Mouse (Mus musculus) intestine, embryonic 15.5 days (tissue): Measurements from ENCODE around the gene Gm136. TPM values are rescaled to one million over a fixed set of nuclear protein-coding genes. Genes with fewer than 3 reads are reported as not detected.

Experiments
- ATAC-seq: fragments of 200-750 bp; cut with Nextera tagmentation; 2 replicates; pipeline ENCODE4 v1.8.0; 2017; ENCODE audit warnings: moderate TSS enrichment, moderate library complexity
- H3K27ac ChIP-seq: fragments of 300-500 bp; sonication (generic); 2 replicates; pipeline ENCODE4 v1.5.1; 2015; ENCODE audit warnings: mild to moderate bottlenecking, inconsistent platforms
- H3K27me3 ChIP-seq: fragments of 300-500 bp; sonication (generic); replicated peaks from 2 replicates; pipeline ENCODE4 v1.6.1; 2015; ENCODE audit warnings: inconsistent platforms
- H3K36me3 ChIP-seq: fragments of 300-500 bp; sonication (generic); 2 replicates; pipeline ENCODE4 v1.6.1; 2015; ENCODE audit warnings: inconsistent platforms
- H3K4me1 ChIP-seq: fragments of 300-500 bp; sonication (generic); replicated peaks from 2 replicates; pipeline ENCODE4 v1.6.1; 2015; ENCODE audit warnings: inconsistent platforms
- H3K4me2 ChIP-seq: fragments of 300-500 bp; sonication (generic); replicated peaks from 2 replicates; pipeline ENCODE4 v1.6.1; 2015; ENCODE audit warnings: mild to moderate bottlenecking, inconsistent platforms
- H3K4me3 ChIP-seq: fragments of 300-500 bp; sonication (generic); replicated peaks from 2 replicates; pipeline ENCODE4 v1.5.1; 2015; ENCODE audit warnings: inconsistent platforms
- H3K9ac ChIP-seq: fragments of 300-500 bp; sonication (generic); 2 replicates; pipeline ENCODE4 v1.6.1; 2015; ENCODE audit warnings: inconsistent platforms
- H3K9me3 ChIP-seq: fragments of 300-500 bp; sonication (generic); 2 replicates; pipeline ENCODE4 v1.6.1; 2016; ENCODE audit warnings: inconsistent platforms
- WGBS: fragments of 180-500 bp; shearing (Covaris S2); methylation state at CpG from one replicate; pipeline ENCODE4 v1.1.7; 2015; 5-methylcytosine and 5-hydroxymethylcytosine counted together
- polyA plus RNA-seq: library from polyadenylated mRNA; unstranded; fragments of >200 nt; fragmentation: Nextera tagmentation; extraction: Ambion mirVana; gene quantifications from 2 replicates; pipeline ENCODE4 v1.2.1, GENCODE M21; 2015

The Gm136 gene
- not detected in 2 replicates for polyA plus RNA-seq

GRCm38 (mm10) chr4:34756163-34756562 is at the start of gene Gm136:
Gene Gm136 (minus strand): TSS chr4:34756263.
- Histone ChIP-seq H3K4me2 (no peak within 1 kb of the TSS), H3K27me3 (no peaks in the 10 kb centered on the region)

GRCm38 (mm10) chr4:34801166-34802034 is 45.3 kb upstream of the Gm136 start:
- Histone ChIP-seq H3K9me3 (no peaks in the 10 kb centered on the region), H3K4me3 (no peak overlapping the region), H3K27ac (no peak overlapping the region), H3K4me2 (no peak overlapping the region), H3K4me1 (no peaks in the 10 kb centered on the region), H3K36me3 (peaks cover 3% of the 10 kb centered on the region; the same call in 1 of the 2 replicates), H3K9ac (no peak overlapping the region), H3K27me3 (no peaks in the 10 kb centered on the region)
- 84% methylated on average over 14 of the region's 14 CpGs for WGBS
- no peak for ATAC-seq

More at GRCm38 (mm10) chr4:34756163-34756562, at the start of gene Gm136:
- H3K4me3 ChIP-seq, result no peak within 1 kb of the TSS
- no peaks in the 10 kb centered on the region for H3K4me1 ChIP-seq
- no peaks in the 10 kb centered on the region for H3K9me3 ChIP-seq
- WGBS, result 85% methylated on average over 1 of the region's 1 CpGs
- no peak within 1 kb of the TSS for H3K27ac ChIP-seq
- H3K36me3 ChIP-seq, result no peaks in the 10 kb centered on the region
- H3K9ac ChIP-seq, result no peak within 1 kb of the TSS
- no peak for ATAC-seq

GRCm38 (mm10) chr4:34798005-34798404 is 41.9 kb upstream of the Gm136 start:
- no peaks in the 10 kb centered on the region for H3K27me3 ChIP-seq
- no peaks in the 10 kb centered on the region for H3K9me3 ChIP-seq
- H3K36me3 ChIP-seq, result no peaks in the 10 kb centered on the region
- H3K27ac ChIP-seq, result no peak overlapping the region
- H3K4me1 ChIP-seq, result no peaks in the 10 kb centered on the region
- H3K4me2 ChIP-seq, result no peak overlapping the region
- no peak for ATAC-seq
- H3K4me3 ChIP-seq, result no peak overlapping the region
- no peak overlapping the region for H3K9ac ChIP-seq
- 85% methylated on average over 2 of the region's 2 CpGs for WGBS

GRCm38 (mm10) chr4:34797294-34797983 is 41.4 kb upstream of the Gm136 start:
- 63% methylated on average over 8 of the region's 8 CpGs for WGBS
- no peak for ATAC-seq
- H3K27me3 ChIP-seq, result no peaks in the 10 kb centered on the region
- H3K9ac ChIP-seq, result no peak overlapping the region
- no peak overlapping the region for H3K4me3 ChIP-seq
- H3K36me3 ChIP-seq, result no peaks in the 10 kb centered on the region
- no peaks in the 10 kb centered on the region for H3K9me3 ChIP-seq
- H3K4me1 ChIP-seq, result no peaks in the 10 kb centered on the region
- no peak overlapping the region for H3K27ac ChIP-seq
- no peak overlapping the region for H3K4me2 ChIP-seq

GRCm38 (mm10) chr4:34796294-34796693 is 40.2 kb upstream of the Gm136 start:
- WGBS, result 83% methylated on average over 5 of the region's 5 CpGs
- ATAC-seq, result no peak
- H3K9me3 ChIP-seq, result no peaks in the 10 kb centered on the region
- no peak overlapping the region for H3K4me2 ChIP-seq
- H3K4me1 ChIP-seq, result no peaks in the 10 kb centered on the region
- H3K27ac ChIP-seq, result no peak overlapping the region
- no peaks in the 10 kb centered on the region for H3K36me3 ChIP-seq
- no peak overlapping the region for H3K9ac ChIP-seq
- H3K4me3 ChIP-seq, result no peak overlapping the region
- H3K27me3 ChIP-seq, result no peaks in the 10 kb centered on the region

GRCm38 (mm10) chr4:34786476-34786875 is 30.4 kb upstream of the Gm136 start:
- no peaks in the 10 kb centered on the region for H3K36me3 ChIP-seq
- H3K9ac ChIP-seq, result no peak overlapping the region; the same call in 1 of the 2 replicates
- no peaks in the 10 kb centered on the region for H3K27me3 ChIP-seq
- 77% methylated on average over 3 of the region's 3 CpGs for WGBS
- no peak overlapping the region for H3K4me3 ChIP-seq
- H3K27ac ChIP-seq, result no peak overlapping the region
- ATAC-seq, result no peak
- H3K9me3 ChIP-seq, result no peaks in the 10 kb centered on the region
- H3K4me1 ChIP-seq, result no peaks in the 10 kb centered on the region
- no peak overlapping the region for H3K4me2 ChIP-seq

GRCm38 (mm10) chr4:34785646-34786045 is 29.6 kb upstream of the Gm136 start:
- no peak overlapping the region for H3K4me2 ChIP-seq
- H3K9me3 ChIP-seq, result no peaks in the 10 kb centered on the region

GRCm38 (mm10) chr4:34784865-34785264 is 28.8 kb upstream of the Gm136 start:
- H3K4me3 ChIP-seq, result no peak overlapping the region
- H3K9ac ChIP-seq, result no peak overlapping the region
- H3K4me1 ChIP-seq, result no peaks in the 10 kb centered on the region
- no peak overlapping the region for H3K4me2 ChIP-seq
- H3K9me3 ChIP-seq, result no peaks in the 10 kb centered on the region
- no peaks in the 10 kb centered on the region for H3K36me3 ChIP-seq
- H3K27me3 ChIP-seq, result no peaks in the 10 kb centered on the region
- no peak overlapping the region for H3K27ac ChIP-seq
- no peak for ATAC-seq
- 63% methylated on average over 5 of the region's 5 CpGs for WGBS

More at GRCm38 (mm10) chr4:34785646-34786045, 29.6 kb upstream of the Gm136 start:
- WGBS, result 69% methylated on average over 2 of the region's 2 CpGs
- ATAC-seq, result no peak
- Histone ChIP-seq H3K27ac (no peak overlapping the region), H3K36me3 (no peaks in the 10 kb centered on the region), H3K4me1 (no peaks in the 10 kb centered on the region), H3K27me3 (no peaks in the 10 kb centered on the region), H3K9ac (no peak overlapping the region), H3K4me3 (no peak overlapping the region)

GRCm38 (mm10) chr4:34782730-34783129 is 26.7 kb upstream of the Gm136 start:
- H3K4me2 ChIP-seq, result no peak overlapping the region
- H3K4me1 ChIP-seq, result no peaks in the 10 kb centered on the region
- H3K9ac ChIP-seq, result no peak overlapping the region
- ATAC-seq, result no peak
- 42% methylated on average over 4 of the region's 4 CpGs for WGBS
- H3K27me3 ChIP-seq, result no peaks in the 10 kb centered on the region
- no peaks in the 10 kb centered on the region for H3K9me3 ChIP-seq
- H3K4me3 ChIP-seq, result no peak overlapping the region
- H3K27ac ChIP-seq, result no peak overlapping the region
- no peaks in the 10 kb centered on the region for H3K36me3 ChIP-seq

- H3K9me3 ChIP-seq, result no peaks in the 10 kb centered on the region
- H3K9ac ChIP-seq, result peak within 1 kb of the TSS; percentile 66
- H3K27ac ChIP-seq, result peak within 1 kb of the TSS; percentile 62; the same call in 1 of the 2 replicates
- no peaks in the 10 kb centered on the region for H3K27me3 ChIP-seq
- H3K4me2 ChIP-seq, result peak within 1 kb of the TSS; percentile 63
- 6% methylated on average over 40 of the region's 40 CpGs for WGBS
- ATAC-seq, result peak; percentile 96
- peak within 1 kb of the TSS; percentile 58 for H3K4me3 ChIP-seq
- H3K4me1 ChIP-seq, result no peaks in the 10 kb centered on the region
- no peaks in the 10 kb centered on the region for H3K36me3 ChIP-seq
Observed at GRCm38 (mm10) chr4:34777677-34778527, 21.8 kb upstream of the Gm136 start, which contains the start of gene Smim8. Gene Smim8 (minus strand): TSS chr4:34778423.

GRCm38 (mm10) chr4:34771652-34772371 is 15.7 kb upstream of the Gm136 start:
- no peaks in the 10 kb centered on the region for H3K4me1 ChIP-seq
- 16% methylated on average over 8 of the region's 8 CpGs for WGBS
- no peaks in the 10 kb centered on the region for H3K9me3 ChIP-seq
- no peak overlapping the region for H3K4me3 ChIP-seq
- H3K4me2 ChIP-seq, result no peak overlapping the region
- ATAC-seq, result no peak
- no peak overlapping the region for H3K9ac ChIP-seq
- H3K27ac ChIP-seq, result no peak overlapping the region
- no peaks in the 10 kb centered on the region for H3K36me3 ChIP-seq
- no peaks in the 10 kb centered on the region for H3K27me3 ChIP-seq
